Mouse (Mus musculus): ENCODE results near the gene Cdr2. TPM values are rescaled to one million over a fixed set of nuclear protein-coding genes. Genes with fewer than 3 reads are reported as not detected.
"Not testable (repeated sequence)": the region's sequence is repeated elsewhere in the genome, so short reads cannot be mapped to it uniquely, and the experiment has no call there.

Gene Cdr2
- total RNA-seq (2021) = 1 to 10 TPM; 4.4 to 4.8 TPM
- long read RNA-seq, transcript Cdr2-201 (5 exons, 2,525 nt) = major isoform, 11 of 12 reads
- long read RNA-seq, partial matches to known transcripts = 0 of 12 reads
- long read RNA-seq, other reads (novel, unspliced or antisense) = 1 of 12 reads

DNA sequence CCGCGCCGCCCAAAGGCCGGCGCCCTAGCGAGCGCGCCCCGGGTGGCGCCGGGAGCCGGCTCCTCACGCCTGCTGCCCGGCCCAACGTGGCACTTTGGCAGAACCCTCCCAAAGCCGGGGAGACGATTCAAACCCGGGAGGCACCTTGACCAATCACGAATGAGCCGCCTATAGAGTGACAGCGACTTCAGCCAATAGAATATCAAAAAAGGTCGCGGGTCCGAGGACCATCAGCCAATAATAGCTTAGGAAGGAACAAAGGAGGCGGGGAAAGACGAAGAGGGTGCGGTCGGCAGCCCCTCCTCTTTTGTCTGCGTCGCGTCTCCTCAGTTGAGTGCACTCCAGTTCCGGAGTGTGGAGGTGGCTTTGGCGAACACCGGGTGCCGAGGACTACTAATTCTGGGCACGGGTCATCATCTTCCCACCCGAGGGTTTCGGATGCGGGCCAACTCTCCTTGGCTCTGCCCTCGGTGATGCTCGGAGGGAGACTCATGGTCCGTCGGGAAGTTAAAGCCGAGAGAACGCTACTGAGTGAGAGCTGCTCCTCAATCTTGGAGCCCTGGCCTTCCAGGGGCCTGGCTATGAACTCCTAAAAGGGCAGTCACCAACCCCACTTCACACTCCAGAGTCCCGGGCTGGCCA is at the start of gene Cdr2, which contains the start of gene Mfsd13b:
Cdr2 (minus strand) TSS at position 113 of the 642 bp plus-strand sequence.
Mfsd13b (plus strand) TSS at position 310 of the 642 bp plus-strand sequence.
- DNase-seq (ENCODE audit: low spot score in 2 of 2) = peak; percentile 91 to 98

DNA sequence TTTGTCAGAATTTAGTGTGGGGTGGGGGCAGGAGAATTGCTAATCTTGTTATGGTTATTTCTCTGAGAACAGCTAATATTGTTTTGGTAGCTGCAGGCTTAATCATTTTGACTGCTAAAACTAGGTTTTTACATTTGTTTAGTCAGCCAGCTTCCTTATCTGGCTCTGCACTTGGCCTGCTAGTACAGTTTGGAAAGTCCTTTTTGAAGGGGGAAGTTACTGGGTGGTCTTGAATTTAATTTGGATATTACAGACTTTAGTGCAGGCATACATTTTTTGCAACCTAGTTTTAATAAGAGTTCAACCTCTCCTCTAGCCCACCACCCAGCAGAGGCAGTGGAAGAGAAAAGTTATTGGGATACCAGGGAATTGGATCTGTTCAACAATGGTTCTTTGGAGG is 47.8 kb upstream of the Cdr2 start:
- not testable (repeated sequence) for DNase-seq (ENCODE audit: low spot score in 2 of 2)

DNA sequence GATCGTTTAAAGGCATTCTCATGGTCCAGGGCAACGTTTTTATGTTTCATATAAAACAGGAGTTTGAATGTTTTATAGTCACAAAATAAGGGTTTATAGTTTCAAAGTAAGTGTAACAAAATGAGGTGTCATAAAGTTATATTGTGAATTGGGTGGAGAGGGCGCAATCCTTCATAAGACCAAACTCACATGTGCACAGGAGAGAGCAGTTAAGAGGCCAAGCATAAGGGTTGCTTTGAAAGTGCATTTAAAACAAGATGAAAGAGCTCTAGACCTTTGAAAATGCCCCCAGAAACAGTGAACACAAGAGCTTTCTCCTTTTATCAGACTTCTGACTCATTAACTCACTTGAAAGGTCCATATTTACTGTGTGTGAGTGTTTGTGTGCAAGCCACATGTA is 44.2 kb upstream of the Cdr2 start:
- DNase-seq (ENCODE audit: low spot score in 2 of 2) = no peak

DNA sequence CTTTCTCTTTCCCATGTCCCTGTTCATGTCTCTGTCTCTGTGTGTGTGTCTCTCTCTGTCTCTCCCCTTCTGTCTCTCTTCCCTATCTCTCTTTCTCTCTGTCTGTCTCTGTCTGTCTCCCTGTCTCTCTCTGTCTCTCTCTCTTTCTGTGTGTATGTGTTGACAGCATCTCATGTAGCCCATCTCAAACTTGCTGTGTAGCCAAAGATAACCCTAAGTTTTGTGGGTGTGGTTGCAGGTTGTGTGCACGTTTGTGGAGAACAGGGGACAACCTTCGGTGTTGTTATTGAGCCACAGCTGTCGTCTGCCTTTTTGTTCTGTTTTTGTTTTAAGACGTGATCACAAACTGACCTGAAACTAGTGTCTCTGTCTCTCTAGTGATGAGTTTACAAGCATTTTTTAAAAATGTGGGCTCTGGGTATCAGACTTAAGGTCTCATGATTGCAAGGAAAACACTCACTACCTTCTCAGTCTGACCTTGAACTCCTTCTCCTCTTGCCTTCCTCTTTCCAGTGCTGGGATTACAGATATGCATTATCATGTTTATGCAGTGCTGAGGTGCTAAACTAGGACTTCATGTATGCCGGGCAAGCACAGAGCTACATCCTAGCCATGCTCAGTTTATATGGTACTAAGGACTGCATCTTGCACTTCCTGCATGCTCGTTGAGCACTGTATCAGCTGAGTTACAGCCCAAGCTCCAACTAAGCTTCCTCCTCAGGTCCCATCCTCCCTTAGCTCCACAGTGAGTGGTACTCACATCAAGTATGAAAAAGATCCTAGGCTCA is 43.3 kb upstream of the Cdr2 start:
- no peak for DNase-seq (ENCODE audit: low spot score in 2 of 2)

DNA sequence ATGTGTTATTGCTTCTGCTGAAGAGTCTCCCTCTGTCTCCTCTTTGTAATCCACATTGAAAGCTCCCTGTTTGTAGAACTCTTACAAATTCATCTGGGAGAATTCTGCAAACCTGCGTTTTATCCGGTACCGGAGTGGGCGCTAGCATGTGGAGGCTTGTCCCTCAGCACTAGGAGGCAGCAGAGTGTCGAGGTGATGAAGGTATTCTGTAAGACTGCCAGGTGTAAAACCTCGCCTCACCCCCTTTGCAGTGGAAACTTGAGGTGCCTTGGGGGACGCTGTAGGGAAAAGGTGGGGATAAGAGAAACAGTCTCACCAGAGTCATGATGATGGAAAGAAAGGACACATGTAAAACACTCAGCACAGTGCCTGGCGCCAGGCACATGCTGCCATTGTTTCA is 38.2 kb upstream of the Cdr2 start:
- DNase-seq (ENCODE audit: low spot score in 2 of 2) = no peak

DNA sequence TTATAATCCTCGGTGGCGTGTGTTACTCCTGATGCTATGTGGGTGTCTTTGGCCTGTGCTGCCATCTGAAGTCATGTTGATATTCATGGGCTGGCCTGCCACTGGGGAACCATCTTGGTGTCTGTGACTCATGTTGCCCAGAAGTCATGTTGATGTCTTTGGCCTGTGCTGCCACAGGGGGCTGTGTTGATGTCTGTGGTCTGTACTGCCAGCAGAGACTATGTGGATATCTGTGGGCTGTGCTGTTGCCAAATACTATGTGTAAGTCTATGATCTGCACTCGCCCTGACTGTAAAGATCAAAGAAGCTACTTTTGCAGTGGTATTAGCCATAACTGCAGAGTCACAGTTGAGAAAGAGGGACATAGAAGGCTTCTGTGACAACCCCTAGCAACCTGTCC is 36.7 kb upstream of the Cdr2 start:
- DNase-seq (ENCODE audit: low spot score in 2 of 2) = no peak

DNA sequence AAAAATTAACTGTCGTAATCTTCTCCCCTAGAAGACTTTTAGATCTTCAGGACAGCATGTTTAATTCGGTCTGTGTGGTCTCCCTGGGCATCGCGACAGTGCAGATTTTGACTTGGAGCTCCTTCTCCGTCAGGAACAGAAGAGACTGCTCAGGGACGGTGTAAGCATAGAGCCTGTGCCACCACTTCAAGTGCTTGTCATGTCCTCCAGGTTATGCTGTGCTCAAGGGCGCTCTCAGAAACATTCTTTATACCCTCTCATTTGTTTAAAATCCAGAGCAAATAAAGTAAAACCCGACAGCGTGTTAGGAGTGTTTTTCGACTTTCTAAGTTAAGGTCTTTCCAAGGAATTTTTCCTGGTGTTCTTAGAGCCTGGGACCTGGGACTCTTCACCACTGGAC is 32.4 kb upstream of the Cdr2 start:
- no peak for DNase-seq (ENCODE audit: low spot score in 2 of 2)

DNA sequence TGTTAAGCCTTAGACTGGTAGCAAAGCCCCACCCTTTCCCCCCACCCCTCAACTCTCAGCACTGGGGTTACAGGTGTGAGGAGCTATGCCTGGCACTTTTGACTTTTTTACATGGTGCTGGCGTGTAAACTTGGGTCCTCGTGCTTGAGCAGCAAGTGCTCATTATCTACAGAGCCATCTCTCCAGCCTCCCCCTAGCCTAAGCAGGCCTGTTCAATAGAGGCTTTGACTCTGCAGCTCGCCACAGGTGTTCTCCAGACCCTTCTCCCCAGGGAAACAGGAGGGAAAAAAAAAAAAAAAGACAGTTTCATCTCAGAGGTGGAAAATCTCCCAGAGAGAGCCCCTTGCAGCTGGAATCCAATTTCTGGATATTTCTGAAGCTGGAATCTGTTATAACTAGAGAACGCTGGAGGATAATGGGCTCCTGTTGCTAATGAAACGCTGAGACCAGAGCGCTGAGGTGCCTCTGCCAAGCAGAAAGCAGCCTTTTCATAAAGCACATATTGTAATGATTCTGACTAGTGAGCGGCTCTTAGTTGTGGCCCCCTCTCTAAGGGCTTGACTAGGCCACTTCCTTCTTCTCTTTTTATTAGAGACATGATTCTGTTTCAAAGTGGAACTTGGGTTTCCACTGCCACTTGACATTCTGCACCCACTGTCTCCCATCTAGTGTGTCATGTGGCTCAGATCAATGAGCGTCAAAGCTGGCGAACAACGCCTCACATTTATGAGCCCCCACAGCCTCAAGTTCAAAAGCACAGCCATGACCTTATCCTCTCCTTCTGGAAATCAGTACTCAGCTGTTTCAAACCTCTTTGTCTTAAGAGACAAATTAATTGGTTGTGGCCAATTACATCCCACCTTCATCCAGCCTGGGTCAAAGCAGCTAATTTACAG is 29.9 kb upstream of the Cdr2 start:
- DNase-seq (ENCODE audit: low spot score in 2 of 2) = no peak

DNA sequence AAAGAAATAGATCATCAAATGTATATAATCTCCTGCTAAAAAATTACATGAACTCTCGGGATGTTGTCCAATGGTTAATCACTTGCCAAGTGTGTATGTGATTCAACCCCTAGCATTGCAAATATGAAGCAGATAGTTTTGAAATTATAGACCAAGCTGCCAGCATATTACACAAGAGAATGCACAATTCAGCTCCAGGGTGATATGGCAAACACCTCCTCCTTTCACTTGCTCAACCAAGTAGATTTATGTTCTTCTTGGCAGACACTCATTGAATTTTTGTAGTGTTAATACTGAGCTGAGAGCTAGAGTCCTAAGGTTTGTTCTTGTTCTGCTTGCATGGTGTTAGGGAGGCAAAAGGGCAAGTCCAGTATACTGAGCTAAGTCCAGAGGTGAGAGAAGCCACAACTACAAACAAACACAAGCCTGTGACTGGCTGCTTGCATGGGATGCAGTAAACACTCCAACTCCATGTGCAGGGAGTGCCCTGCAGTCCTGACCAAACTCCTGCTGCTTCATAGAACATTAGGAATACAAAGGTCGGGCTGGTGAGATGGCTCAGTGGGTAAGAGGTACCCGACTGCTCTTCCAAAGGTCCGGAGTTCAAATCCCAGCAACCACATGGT is 21.8 kb upstream of the Cdr2 start:
- DNase-seq (ENCODE audit: low spot score in 2 of 2) = no peak

DNA sequence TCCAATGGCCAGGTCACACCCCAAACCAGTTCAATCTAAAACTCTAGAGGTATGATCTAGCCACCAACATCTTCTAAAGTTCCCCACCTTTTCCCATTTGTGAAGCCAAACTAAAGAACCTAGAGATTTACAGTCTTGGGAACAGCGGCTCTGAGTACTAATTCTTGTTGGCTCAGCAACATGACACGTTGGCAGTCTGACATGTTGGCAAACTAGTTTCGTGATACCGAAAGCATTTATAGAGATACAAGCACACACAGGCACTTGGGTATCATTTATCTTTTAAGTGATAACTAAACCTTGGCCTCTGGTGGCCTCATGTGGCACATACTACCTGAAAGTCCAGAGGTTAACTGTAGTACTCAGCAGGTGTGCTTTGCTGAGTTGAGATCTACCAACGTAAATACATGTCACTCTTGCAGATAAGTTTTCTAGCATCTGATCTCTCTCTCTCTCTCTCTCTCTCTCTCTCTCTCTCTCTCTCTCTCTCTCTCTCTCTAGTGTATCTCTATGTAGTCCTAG is 20.4 kb upstream of the Cdr2 start:
- no peak for DNase-seq (ENCODE audit: low spot score in 2 of 2)

DNA sequence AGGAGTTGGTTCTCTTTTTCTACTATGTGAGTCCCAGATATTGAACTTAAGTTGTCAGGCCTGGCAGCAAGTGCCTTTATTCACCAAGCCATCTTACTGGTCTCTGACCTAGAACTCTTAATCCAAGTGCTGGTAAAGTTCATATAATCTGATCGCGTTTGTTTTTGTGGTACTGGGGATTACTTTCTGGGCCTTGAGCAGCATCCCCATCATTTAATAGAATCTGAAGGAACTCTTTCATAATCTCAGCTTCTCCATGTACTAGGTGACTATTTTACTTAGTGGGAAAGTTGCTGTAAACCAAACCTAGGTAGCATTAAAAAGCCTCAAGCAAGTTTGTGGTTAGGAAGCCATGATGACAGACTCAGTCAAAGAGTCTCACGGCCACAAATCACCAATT is 19.8 kb upstream of the Cdr2 start:
- DNase-seq (ENCODE audit: low spot score in 2 of 2) = no peak

DNA sequence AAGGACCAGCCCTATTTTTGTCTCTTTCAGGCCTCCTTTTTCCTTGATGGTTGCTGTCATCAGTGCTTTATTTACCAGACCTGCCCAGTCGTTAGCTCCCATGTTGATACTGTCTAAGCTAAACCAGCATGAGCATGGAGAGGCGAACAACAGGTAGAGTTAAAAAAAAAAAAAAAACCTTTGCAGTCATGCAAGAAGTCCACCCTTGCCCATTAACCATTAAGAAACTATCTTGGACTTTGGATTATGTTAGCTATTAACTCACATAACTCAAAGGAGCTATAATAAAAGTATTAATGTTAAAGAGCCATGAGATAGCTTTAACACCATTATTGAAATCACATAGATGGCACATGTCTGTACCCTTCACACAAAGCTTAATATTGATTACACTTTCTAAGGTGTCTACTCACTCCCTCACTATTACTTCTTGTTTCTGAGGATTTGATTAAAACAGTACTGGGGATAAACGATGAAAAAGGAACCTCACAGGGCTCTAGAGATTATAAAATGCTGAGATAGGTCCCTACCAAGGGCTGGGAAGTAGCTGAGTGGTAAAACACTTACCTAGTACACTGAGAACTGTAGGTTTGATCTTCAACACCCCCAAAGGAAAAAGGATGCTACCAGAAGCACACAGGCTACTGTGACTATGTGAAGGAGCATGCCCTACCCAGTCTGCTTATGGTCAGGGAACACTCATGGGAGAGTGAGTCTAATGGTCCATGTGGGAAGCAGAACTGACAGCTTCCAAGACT is 18.1 kb upstream of the Cdr2 start:
- no peak for DNase-seq (ENCODE audit: low spot score in 2 of 2)

DNA sequence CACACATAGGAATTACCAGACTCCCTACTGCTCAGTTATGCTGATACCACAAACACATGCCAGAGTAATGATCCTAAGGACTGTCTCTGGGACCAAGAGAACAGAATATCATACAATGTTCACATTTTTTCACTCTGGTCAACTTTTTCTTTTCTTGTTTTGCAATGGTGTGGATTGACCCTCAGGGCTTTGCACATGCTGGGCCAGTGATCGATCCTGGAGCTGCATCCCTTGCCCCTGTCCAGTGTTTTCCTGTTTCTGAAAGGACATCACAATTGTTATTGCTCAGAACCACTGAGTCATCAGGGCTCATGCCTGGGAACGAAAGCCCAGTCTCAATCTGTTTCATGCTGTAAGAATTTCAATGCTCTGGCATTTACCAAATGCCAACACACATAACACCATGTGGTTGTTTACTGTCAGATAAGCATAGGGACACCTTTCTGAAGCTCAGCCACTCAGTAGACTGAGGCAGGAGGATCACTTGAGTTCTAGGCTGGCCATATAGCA is 17.0 kb upstream of the Cdr2 start:
- no peak for DNase-seq (ENCODE audit: low spot score in 2 of 2)

DNA sequence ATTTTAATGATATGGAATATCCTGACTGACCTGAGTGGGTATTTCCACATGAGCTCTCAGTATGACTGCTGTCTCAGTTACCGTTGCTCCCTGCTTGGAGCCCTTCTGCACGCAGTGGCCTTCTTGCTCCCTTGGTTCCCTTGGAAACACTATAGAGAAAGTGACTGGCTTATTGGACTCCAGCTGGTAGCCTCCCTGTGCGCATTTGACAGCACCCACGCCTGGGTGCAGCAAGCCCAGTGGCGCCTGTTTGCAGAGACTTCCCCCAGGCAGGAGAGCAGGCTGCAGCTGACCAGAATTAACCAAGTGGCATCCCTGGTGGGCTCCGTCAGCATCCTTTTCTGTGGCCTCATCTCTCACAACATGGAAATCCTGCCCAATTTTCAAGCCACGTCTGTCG is 9.1 kb upstream of the Cdr2 start:
- DNase-seq (ENCODE audit: low spot score in 2 of 2) = peak; percentile 8 to 63

DNA sequence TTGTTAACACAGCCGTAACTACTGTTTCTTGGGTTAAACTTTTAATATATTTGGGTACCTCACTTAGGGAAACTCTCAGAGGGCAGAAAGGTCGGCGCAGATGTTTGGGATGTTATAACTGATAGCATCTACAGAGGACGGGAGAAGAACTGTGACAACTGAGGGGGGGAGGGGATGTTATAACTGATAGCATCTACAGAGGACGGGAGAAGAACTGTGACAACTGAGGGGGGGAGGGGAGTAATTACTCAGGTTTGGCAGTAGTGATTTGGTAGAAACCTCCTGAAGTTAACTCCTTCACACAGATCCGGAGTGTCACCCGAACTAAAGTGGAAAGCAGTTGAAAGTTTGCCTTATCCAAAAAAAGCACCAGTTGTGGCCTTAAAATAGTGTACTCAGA is 856 bp upstream of the Cdr2 start:
- no peak for DNase-seq (ENCODE audit: low spot score in 2 of 2)

DNA sequence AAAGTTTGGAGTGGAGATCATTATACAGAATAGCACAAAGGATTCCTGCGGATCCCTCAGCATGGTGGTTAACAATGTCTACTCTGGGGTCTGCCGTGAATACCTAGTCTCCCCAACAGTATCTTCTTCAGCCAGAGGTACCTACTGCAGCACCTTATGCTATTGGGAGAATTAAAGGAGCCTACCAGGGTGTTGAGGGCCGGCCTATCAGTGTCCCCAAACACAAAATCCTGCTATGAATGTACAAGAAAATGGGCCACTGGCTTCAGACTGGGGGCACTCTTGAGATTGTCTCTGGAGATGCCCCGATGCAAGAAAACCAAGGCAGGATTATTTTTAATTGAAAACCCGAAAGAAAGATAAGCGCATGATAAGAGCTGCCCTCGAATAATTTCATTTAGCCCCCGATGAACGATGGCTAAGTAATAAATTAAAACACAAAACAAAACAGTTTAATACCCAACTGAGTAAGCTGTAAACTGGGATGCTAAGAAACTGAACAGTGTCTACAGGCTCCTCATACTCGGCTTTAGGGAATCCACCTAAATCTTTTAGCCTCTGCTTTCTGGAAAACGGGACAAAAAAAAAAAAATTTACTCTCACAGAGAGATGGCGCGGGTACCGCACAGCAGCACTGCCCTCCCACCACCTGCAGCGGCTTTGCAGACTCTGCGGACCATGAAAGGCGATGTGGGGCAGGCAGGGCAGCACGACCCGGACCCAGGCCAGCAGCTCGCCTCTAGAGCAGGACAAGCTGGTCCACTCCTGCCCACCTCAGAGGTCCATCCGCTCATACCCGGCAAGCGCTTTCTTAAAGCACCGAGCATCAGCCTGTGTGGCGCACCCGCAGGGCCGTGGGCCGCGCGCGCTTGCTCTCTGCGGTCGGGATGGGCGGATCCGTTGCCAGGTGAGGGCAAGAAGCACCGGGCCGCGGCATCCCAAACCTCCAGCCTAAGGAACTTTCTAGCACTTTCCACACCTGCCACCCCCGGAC is 884 bp downstream of the Cdr2 start:
- DNase-seq (ENCODE audit: low spot score in 2 of 2) = no peak

DNA sequence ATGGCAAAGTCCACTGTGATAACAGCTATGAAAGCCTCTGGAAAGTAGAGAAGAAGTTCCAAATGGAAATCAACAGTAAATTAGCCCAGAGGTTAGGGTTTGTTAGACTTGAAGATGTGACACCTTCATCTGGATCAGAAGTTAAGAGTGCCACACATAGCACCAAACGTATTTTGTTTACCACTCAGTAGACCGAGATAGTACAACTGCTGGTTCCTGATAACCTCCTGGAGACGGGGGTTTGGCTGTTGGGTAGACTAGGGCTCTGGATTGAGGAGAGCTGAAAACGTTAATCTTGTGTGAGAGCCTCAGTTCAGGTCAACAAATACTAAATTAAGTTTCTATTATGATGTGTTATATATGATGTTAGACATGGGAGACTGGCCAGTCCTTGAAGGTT is 2.1 kb downstream of the Cdr2 start:
- DNase-seq (ENCODE audit: low spot score in 2 of 2) = no peak

DNA sequence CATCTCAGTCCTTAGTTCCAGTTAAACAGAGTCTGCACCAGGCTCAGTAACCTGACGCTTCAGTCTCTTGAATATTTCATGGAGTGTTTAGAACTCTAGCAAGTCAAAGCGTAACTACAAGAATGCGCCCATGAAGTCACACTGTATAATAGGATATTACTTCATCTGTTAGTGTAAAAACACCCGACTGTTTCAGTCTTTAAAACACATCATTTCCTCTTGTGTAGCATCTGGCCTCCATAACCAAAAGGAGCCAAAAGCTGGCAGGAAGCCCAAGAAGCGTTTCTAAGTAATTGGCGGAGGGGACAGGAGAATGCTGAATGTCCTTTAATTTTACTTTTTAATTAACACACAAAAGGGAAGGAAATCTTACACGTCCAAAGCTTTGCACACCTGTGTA is 5.0 kb downstream of the Cdr2 start:
- no peak for DNase-seq (ENCODE audit: low spot score in 2 of 2)

DNA sequence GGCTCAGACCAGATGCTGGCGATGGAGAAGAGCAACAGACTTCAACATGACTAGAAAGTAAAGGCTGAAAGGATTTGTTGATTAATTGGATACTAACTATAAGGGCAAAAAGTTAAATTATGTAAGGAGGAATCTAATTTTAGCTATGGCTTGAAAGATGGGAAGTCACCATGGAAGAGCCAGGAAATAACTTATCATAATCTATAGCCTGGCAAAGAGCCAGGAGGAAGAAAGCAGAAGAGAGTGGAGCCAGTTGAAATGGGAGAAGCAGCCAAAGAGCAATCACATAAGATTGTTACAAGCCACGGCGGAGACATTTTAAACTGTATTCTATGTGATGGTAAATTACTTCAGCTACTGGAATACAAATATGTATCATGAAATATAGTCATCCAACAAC is 8.1 kb downstream of the Cdr2 start:
- DNase-seq (ENCODE audit: low spot score in 2 of 2) = no peak

All from layer of hippocampus, adult 18-20 months (tissue).